Mouse (Mus musculus) forebrain, embryonic 13.5 days (tissue): Measurements from ENCODE around the gene Knop1. TPM values are rescaled to one million over a fixed set of nuclear protein-coding genes. Genes with fewer than 3 reads are reported as not detected.
A peak's percentile ranks its signal among the peaks of the same experiment; 100 is the strongest.

Source experiments
- ATAC-seq: fragments of 200-750 bp; cut with Nextera tagmentation; 2 replicates; pipeline ENCODE4 v1.8.0; 2017
- H3K27ac ChIP-seq: fragments of 300-500 bp; sonication (generic); 2 replicates; pipeline ENCODE4 v1.5.1; 2015; ENCODE audit warnings: inconsistent platforms, mild to moderate bottlenecking, moderate library complexity
- H3K27me3 ChIP-seq: fragments of 300-500 bp; sonication (generic); 2 replicates; pipeline ENCODE4 v1.6.1; 2015; ENCODE audit warnings: mild to moderate bottlenecking, inconsistent platforms
- H3K36me3 ChIP-seq: fragments of 300-500 bp; sonication (generic); 2 replicates; pipeline ENCODE4 v1.6.1; 2015; ENCODE audit warnings: mild to moderate bottlenecking, inconsistent platforms; ENCODE audit not compliant: poor library complexity, severe bottlenecking
- H3K4me1 ChIP-seq: fragments of 300-500 bp; sonication (generic); 2 replicates; pipeline ENCODE4 v1.6.1; 2015; ENCODE audit warnings: inconsistent platforms
- H3K4me2 ChIP-seq: fragments of 300-500 bp; sonication (generic); 2 replicates; pipeline ENCODE4 v1.6.1; 2015; ENCODE audit warnings: inconsistent platforms, mild to moderate bottlenecking, moderate library complexity
- H3K4me3 ChIP-seq: fragments of 300-500 bp; sonication (generic); 2 replicates; pipeline ENCODE4 v1.5.1; 2015; ENCODE audit warnings: mild to moderate bottlenecking, inconsistent platforms
- H3K9ac ChIP-seq: fragments of 300-500 bp; sonication (generic); 2 replicates; pipeline ENCODE4 v1.6.1; 2015; ENCODE audit warnings: mild to moderate bottlenecking, inconsistent platforms
- H3K9me3 ChIP-seq: fragments of 300-500 bp; sonication (generic); replicated peaks from 2 replicates; pipeline ENCODE4 v1.6.1; 2016; ENCODE audit warnings: inconsistent platforms
- WGBS: fragments of 180-500 bp; shearing (Covaris S2); methylation state at CpG from one replicate; pipeline ENCODE4 v1.1.7; 2015; 5-methylcytosine and 5-hydroxymethylcytosine counted together
- polyA plus RNA-seq: library from polyadenylated mRNA; unstranded; fragments of >200 nt; fragmentation: Nextera tagmentation; extraction: Ambion mirVana; gene quantifications from 2 replicates; pipeline ENCODE4 v1.2.1, GENCODE M21; 2015

The Knop1 gene
- polyA plus RNA-seq = 123 and 133 TPM in 2 replicates

- peak within 1 kb of the TSS; percentile 79 for H3K9ac ChIP-seq
- peaks cover 22% of the 10 kb centered on the region for H3K4me1 ChIP-seq
- peak; percentile 78 for ATAC-seq
- no peaks in the 10 kb centered on the region for H3K27me3 ChIP-seq
- H3K4me3 ChIP-seq = peak within 1 kb of the TSS; percentile 87
- peak within 1 kb of the TSS; percentile 79 for H3K4me2 ChIP-seq
- under 1% methylated on average over 46 of the region's 46 CpGs for WGBS
- peaks cover 28% of the 10 kb centered on the region for H3K36me3 ChIP-seq
- H3K27ac ChIP-seq = peak within 1 kb of the TSS; percentile 70
- H3K9me3 ChIP-seq = no peaks in the 10 kb centered on the region
These were observed at the start of gene Knop1 for GRCm38 (mm10) chr7:118855877-118856304. TSS of gene Knop1 (minus strand) at chr7:118856254.

GRCm38 (mm10) chr7:118904530-118904929 lies 48.5 kb upstream of the Knop1 start:
- Histone ChIP-seq H3K4me2 (no peak overlapping the region), H3K4me1 (peaks cover 19% of the 10 kb centered on the region), H3K27me3 (no peaks in the 10 kb centered on the region), H3K27ac (no peak overlapping the region), H3K36me3 (no peaks in the 10 kb centered on the region), H3K4me3 (no peak overlapping the region), H3K9me3 (no peaks in the 10 kb centered on the region), H3K9ac (no peak overlapping the region)
- WGBS = 88% methylated on average over 4 of the region's 4 CpGs
- no peak for ATAC-seq

DNA sequence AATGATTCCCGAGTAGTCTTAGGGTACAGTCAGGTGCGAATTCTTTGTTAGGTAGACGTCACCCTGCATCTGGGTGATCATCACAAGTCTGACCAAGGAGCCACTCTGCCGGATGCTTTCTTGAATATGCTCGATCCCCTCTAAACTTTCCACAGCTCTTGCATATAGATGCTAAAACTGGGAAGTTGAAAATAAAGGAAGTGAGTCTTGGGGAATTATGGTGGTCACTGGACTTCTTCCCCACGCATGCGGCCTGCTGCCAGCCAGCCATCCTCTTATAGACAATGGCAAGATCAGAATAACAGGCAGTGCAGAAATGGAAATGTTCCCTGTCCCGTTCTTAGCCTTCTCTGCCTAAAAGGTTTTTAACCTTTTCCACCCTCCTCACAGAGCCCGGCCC lies 47.8 kb upstream of the Knop1 start:
- no peak overlapping the region for H3K4me3 ChIP-seq
- no peak overlapping the region for H3K27ac ChIP-seq
- ATAC-seq = no peak
- H3K27me3 ChIP-seq = no peaks in the 10 kb centered on the region
- no peak overlapping the region for H3K4me2 ChIP-seq
- H3K9me3 ChIP-seq = no peaks in the 10 kb centered on the region
- H3K36me3 ChIP-seq = no peaks in the 10 kb centered on the region
- H3K4me1 ChIP-seq = peaks cover 20% of the 10 kb centered on the region
- 87% methylated on average over 9 of the region's 9 CpGs for WGBS
- H3K9ac ChIP-seq = no peak overlapping the region

GRCm38 (mm10) chr7:118902944-118903343 lies 46.9 kb upstream of the Knop1 start:
- H3K4me3 ChIP-seq = no peak overlapping the region
- ATAC-seq = peak; percentile 69
- 42% methylated on average over 13 of the region's 13 CpGs for WGBS
- H3K27ac ChIP-seq = no peak overlapping the region
- peaks cover 20% of the 10 kb centered on the region for H3K4me1 ChIP-seq
- H3K4me2 ChIP-seq = peak overlapping the region; percentile 44
- H3K27me3 ChIP-seq = no peaks in the 10 kb centered on the region
- no peaks in the 10 kb centered on the region for H3K36me3 ChIP-seq
- H3K9me3 ChIP-seq = no peaks in the 10 kb centered on the region
- no peak overlapping the region for H3K9ac ChIP-seq

GRCm38 (mm10) chr7:118900090-118900489 lies 44.0 kb upstream of the Knop1 start:
- 68% methylated on average over 2 of the region's 2 CpGs for WGBS
- Histone ChIP-seq H3K4me2 (no peak overlapping the region), H3K36me3 (no peaks in the 10 kb centered on the region), H3K4me1 (peaks cover 34% of the 10 kb centered on the region), H3K9me3 (no peaks in the 10 kb centered on the region), H3K4me3 (no peak overlapping the region), H3K9ac (no peak overlapping the region; the same call in 1 of the 2 replicates), H3K27me3 (no peaks in the 10 kb centered on the region), H3K27ac (no peak overlapping the region)
- no peak for ATAC-seq

DNA sequence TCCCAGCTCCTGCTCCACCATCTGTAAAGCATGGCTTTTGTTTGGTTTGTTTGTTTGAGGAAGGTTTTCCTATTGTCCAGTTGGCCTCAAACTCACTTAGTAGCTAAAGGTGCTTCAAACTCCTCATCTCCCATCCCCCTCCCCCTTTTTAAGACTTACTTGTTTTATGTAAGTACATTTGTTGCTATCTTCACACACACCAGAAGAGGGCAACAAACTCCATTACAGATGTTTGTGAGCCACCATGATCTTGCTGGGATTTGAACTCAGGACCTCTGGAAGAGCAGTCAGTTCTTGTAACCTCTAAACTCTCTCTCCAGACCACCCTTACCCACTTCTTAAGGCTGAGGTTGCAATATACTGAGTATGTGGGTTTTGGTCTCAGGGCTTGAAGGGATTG lies 42.0 kb upstream of the Knop1 start:
- Histone ChIP-seq H3K9me3 (no peaks in the 10 kb centered on the region), H3K9ac (no peak overlapping the region), H3K4me2 (no peak overlapping the region), H3K27me3 (no peaks in the 10 kb centered on the region), H3K4me1 (peaks cover 30% of the 10 kb centered on the region), H3K36me3 (no peaks in the 10 kb centered on the region), H3K4me3 (no peak overlapping the region), H3K27ac (no peak overlapping the region)
- no peak for ATAC-seq

GRCm38 (mm10) chr7:118895469-118896450 lies 39.7 kb upstream of the Knop1 start:
- no peak overlapping the region for H3K9ac ChIP-seq
- whole genome bisulfite sequencing = 35% methylated on average over 10 of the region's 10 CpGs
- no peaks in the 10 kb centered on the region for H3K36me3 ChIP-seq
- peak; percentile 41; the same call in 1 of the 2 replicates for ATAC-seq
- peak overlapping the region; percentile 35; the same call in 1 of the 2 replicates for H3K27ac ChIP-seq
- no peak overlapping the region for H3K4me2 ChIP-seq
- H3K27me3 ChIP-seq = no peaks in the 10 kb centered on the region
- H3K9me3 ChIP-seq = no peaks in the 10 kb centered on the region
- H3K4me3 ChIP-seq = no peak overlapping the region
- H3K4me1 ChIP-seq = peaks cover 22% of the 10 kb centered on the region

- WGBS = 1% methylated on average over 3 of the region's 3 CpGs
- Histone ChIP-seq H3K27me3 (no peaks in the 10 kb centered on the region), H3K4me1 (peaks cover 21% of the 10 kb centered on the region), H3K36me3 (no peaks in the 10 kb centered on the region), H3K9me3 (no peaks in the 10 kb centered on the region), H3K4me2 (no peak overlapping the region), H3K9ac (no peak overlapping the region), H3K27ac (no peak overlapping the region), H3K4me3 (no peak overlapping the region)
- no peak for ATAC-seq
These were observed 33.1 kb upstream of the Knop1 start for GRCm38 (mm10) chr7:118889046-118889680.

DNA sequence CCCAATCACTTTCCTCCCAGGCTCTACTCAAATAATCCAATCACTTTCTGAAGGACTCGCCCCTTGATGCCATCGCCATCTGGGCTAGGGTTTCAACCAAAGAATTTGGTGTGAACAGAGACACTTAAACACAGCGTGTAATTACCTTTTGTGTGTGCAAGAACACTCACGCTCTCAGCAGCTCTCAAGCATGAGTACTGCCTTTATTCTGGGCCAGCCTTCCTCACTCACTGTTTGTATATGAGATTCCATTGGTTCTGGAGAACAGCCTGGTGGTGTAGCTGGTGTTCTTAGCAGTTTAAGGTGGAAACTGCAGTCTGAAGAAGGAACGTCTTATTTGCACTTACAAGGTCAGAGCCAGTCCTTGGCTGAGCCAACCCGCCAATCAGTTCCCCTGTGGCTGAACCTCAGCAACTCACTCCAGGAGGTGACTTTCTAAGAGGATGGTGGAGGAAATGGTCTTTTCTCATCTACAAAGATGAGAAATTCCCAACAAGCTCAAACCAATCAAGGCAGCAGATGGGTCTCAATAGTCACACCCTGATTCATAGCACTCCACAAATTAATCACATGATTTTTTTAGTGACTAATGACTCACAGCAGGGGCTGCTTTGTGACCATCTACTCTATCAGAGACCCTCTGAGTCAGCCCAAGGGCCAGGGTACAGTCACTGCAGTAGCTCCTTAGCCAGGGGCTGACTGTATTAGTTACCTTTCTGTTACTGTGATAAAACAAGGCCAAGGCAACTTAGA lies 31.4 kb upstream of the Knop1 start:
- Histone ChIP-seq H3K27ac (no peak overlapping the region), H3K4me2 (no peak overlapping the region), H3K9ac (no peak overlapping the region), H3K9me3 (no peaks in the 10 kb centered on the region), H3K4me3 (no peak overlapping the region), H3K27me3 (no peaks in the 10 kb centered on the region), H3K36me3 (no peaks in the 10 kb centered on the region), H3K4me1 (peaks cover 21% of the 10 kb centered on the region)
- peak; percentile 43; the same call in 1 of the 2 replicates for ATAC-seq
- WGBS = 20% methylated on average over 6 of the region's 6 CpGs

- no peak for ATAC-seq
- no peaks in the 10 kb centered on the region for H3K9me3 ChIP-seq
- H3K4me3 ChIP-seq = no peak overlapping the region
- no peak overlapping the region for H3K27ac ChIP-seq
- peaks cover 21% of the 10 kb centered on the region for H3K4me1 ChIP-seq
- H3K27me3 ChIP-seq = no peaks in the 10 kb centered on the region
- no peak overlapping the region for H3K4me2 ChIP-seq
- H3K36me3 ChIP-seq = no peaks in the 10 kb centered on the region
- 87% methylated on average over 4 of the region's 4 CpGs for whole genome bisulfite sequencing
- no peak overlapping the region for H3K9ac ChIP-seq
These were observed 28.9 kb upstream of the Knop1 start for GRCm38 (mm10) chr7:118884969-118885368.

- ATAC-seq = no peak
- H3K4me1 ChIP-seq = peaks cover 14% of the 10 kb centered on the region
- 77% methylated on average over 4 of the region's 4 CpGs for WGBS
- H3K27me3 ChIP-seq = no peaks in the 10 kb centered on the region
- H3K27ac ChIP-seq = no peak overlapping the region
- H3K4me2 ChIP-seq = no peak overlapping the region
- no peak overlapping the region for H3K4me3 ChIP-seq
- no peaks in the 10 kb centered on the region for H3K36me3 ChIP-seq
- H3K9ac ChIP-seq = no peak overlapping the region
- no peaks in the 10 kb centered on the region for H3K9me3 ChIP-seq
These were observed 27.9 kb upstream of the Knop1 start for GRCm38 (mm10) chr7:118883957-118884356.
